Mouse (Mus musculus) stomach, postnatal 0 days (tissue): ENCODE data around the gene Rab3d. TPM values are rescaled to one million over a fixed set of nuclear protein-coding genes. Genes with fewer than 3 reads are reported as not detected.

Experiments used
- ATAC-seq: fragments of 200-750 bp; cut with Nextera tagmentation; 2 replicates; pipeline ENCODE4 v1.8.0; 2017; ENCODE audit not compliant: low FRiP score, low TSS enrichment
- DNase-seq: peaks from one replicate; pipeline ENCODE4 v3.0.0-alpha.2; 2016; ENCODE audit warnings: low spot score
- H3K27ac ChIP-seq: fragments of 300-500 bp; sonication (generic); replicated peaks from 2 replicates; pipeline ENCODE4 v1.5.1; 2014; ENCODE audit warnings: mild to moderate bottlenecking, control low read depth
- H3K27me3 ChIP-seq: fragments of 300-500 bp; sonication (generic); 2 replicates; pipeline ENCODE4 v1.6.1; 2014; ENCODE audit warnings: low read length; ENCODE audit not compliant: control insufficient read depth, insufficient read depth
- H3K36me3 ChIP-seq: fragments of 300-500 bp; sonication (generic); 2 replicates; pipeline ENCODE4 v1.6.1; 2014; ENCODE audit warnings: low read length, mixed read lengths; ENCODE audit not compliant: control insufficient read depth, insufficient read depth
- H3K4me1 ChIP-seq: fragments of 300-500 bp; sonication (generic); replicated peaks from 2 replicates; pipeline ENCODE4 v1.6.1; 2014; ENCODE audit warnings: antibody characterized with exemption; ENCODE audit not compliant: control insufficient read depth, insufficient read depth
- H3K4me2 ChIP-seq: fragments of 300-500 bp; sonication (generic); replicated peaks from 2 replicates; pipeline ENCODE4 v1.6.1; 2014; ENCODE audit warnings: low read depth, mild to moderate bottlenecking, control low read depth, moderate library complexity
- H3K4me3 ChIP-seq: fragments of 300-500 bp; sonication (generic); 2 replicates; pipeline ENCODE4 v1.5.1; 2014; ENCODE audit warnings: low read depth, low read length, control low read depth
- H3K9ac ChIP-seq: fragments of 300-500 bp; sonication (generic); 2 replicates; pipeline ENCODE4 v1.6.1; 2014; ENCODE audit warnings: mild to moderate bottlenecking, low read length, control low read depth, mixed read lengths
- H3K9me3 ChIP-seq: fragments of 300-500 bp; sonication (generic); 2 replicates; pipeline ENCODE4 v1.6.1; 2016; ENCODE audit warnings: low read length; ENCODE audit not compliant: control insufficient read depth
- CTCF ChIP-seq: IDR thresholded peaks from 2 replicates; pipeline ENCODE4 v1.5.1; 2016; ENCODE audit warnings: antibody characterized with exemption, low read depth, mild to moderate bottlenecking, moderate library complexity
- EP300 ChIP-seq: optimal IDR thresholded peaks from 2 replicates; pipeline ENCODE3; 2016; ENCODE audit warnings: antibody characterized with exemption
- WGBS: fragments of 180-500 bp; shearing (Covaris S2); extraction: QIAGEN DNeasy Blood & Tissue Kit; methylation state at CpG from one replicate; pipeline ENCODE4 v1.1.7; 2014; 5-methylcytosine and 5-hydroxymethylcytosine counted together
- polyA plus RNA-seq: library from polyadenylated mRNA; unstranded; fragments of >200 nt; fragmentation: Nextera tagmentation; extraction: Ambion mirVana; gene quantifications from 2 replicates; pipeline ENCODE4 v1.2.1, GENCODE M21; 2015

Gene Rab3d
- polyA plus RNA-seq, 1 experiment from 2014 or later = 130 TPM

DNA sequence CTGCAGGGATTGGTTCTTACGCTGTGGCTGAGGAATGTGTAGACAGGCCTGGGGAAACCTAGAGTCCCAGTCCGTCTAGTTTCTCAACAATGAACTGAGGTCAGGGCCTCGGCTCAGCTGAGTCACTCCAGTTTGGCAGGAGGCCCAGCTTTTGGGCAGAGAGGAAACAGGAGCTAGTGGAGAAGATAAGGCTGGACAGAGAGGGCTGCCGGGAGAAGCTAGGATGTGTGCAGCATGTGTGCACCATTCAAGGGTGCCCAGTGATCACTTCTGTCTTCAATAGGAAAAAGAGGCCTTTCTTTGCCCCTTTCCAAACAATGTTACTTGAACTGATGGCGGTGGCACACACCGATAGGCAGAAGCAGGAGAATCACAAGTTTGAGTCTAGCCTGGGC lies 6.1 kb upstream of the Rab3d start:
- ATAC-seq = peak; percentile 84

DNA sequence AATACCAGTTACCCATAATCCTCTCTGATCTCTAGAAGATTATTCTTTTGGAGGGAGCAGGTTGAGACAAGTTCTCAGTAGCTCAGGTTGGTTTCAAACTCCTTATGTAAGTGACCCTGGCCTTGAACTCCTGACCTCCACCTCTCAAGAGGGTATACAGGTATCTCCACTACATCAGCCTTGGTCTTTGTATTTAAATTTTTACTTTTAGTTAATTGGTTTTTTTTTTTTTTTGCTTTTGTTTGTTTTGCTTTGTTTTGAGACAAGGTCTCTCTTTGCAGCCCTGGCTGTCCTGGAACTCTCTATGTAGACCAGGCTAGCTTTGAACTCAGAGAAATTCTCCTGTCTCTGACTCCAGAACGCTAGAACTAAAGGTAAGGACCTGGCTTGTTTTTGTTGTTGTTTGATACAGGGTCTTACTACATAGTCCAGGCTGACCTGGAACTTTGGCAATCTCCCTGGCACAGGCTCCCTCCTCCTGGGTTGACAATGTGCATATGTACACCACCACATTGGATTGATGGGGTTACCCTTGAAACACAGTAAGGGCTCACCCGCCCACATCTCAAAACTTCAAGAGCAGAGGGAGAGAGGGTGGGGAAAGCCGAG lies 5.6 kb upstream of the Rab3d start:
- no peak for DNase-seq
- H3K27me3 ChIP-seq = no peaks in the 10 kb centered on the region
- H3K4me1 ChIP-seq = 0 out of 2 replicates have a peak, but pooled peaks cover 6% of the 10 kb centered on the region
- no peak overlapping the region for H3K4me3 ChIP-seq
- no peak for TF ChIP-seq CTCF
- no peak for TF ChIP-seq EP300
- H3K36me3 ChIP-seq = no peaks in the 10 kb centered on the region
- no peak for ATAC-seq
- 21% methylated on average over 3 of the region's 3 CpGs for WGBS
- H3K9ac ChIP-seq = no peak overlapping the region
- H3K27ac ChIP-seq = peak overlapping the region; percentile 82
- no peaks in the 10 kb centered on the region for H3K9me3 ChIP-seq
- no peak overlapping the region for H3K4me2 ChIP-seq

More for the DNA sequence above, 6.1 kb upstream of the Rab3d start:
- Histone ChIP-seq H3K4me1 (0 out of 2 replicates have a peak, but pooled peaks cover 6% of the 10 kb centered on the region), H3K27ac (peak overlapping the region; percentile 82), H3K36me3 (no peaks in the 10 kb centered on the region), H3K4me2 (no peak overlapping the region), H3K27me3 (no peaks in the 10 kb centered on the region), H3K4me3 (no peak overlapping the region), H3K9me3 (no peaks in the 10 kb centered on the region), H3K9ac (no peak overlapping the region)
- DNase-seq = peak; percentile 95
- TF ChIP-seq EP300 = peak; percentile 24
- TF ChIP-seq CTCF = no peak
- 30% methylated on average over 6 of the region's 6 CpGs for WGBS

DNA sequence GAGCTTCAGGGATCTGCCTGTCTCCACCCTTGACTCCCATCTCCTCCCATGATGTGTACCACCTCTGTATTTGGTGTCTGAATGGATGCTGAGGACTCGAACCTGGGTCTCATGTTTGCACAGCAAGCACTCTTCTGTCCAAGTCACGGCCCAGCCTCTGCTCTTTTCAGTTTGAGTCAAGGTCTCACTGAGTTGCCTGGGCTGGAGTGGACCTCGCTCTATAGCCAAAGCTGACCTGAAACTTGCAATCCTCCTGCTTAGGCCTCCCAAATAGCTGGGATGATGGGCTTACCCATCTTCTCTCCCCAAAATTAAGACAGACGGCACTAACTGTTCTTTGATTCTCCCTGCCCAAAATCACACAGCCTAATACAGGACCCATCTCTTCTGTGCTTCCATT lies 5.0 kb upstream of the Rab3d start:
- Histone ChIP-seq H3K36me3 (no peaks in the 10 kb centered on the region), H3K27me3 (no peaks in the 10 kb centered on the region), H3K4me3 (no peak overlapping the region), H3K9ac (no peak overlapping the region), H3K27ac (peak overlapping the region; percentile 82), H3K4me1 (0 out of 2 replicates have a peak, but pooled peaks cover 6% of the 10 kb centered on the region), H3K4me2 (no peak overlapping the region), H3K9me3 (no peaks in the 10 kb centered on the region)
- ATAC-seq (no peak), DNase-seq (no peak)
- WGBS = 77% methylated on average over 4 of the region's 4 CpGs
- TF ChIP-seq EP300 = no peak
- no peak for TF ChIP-seq CTCF

DNA sequence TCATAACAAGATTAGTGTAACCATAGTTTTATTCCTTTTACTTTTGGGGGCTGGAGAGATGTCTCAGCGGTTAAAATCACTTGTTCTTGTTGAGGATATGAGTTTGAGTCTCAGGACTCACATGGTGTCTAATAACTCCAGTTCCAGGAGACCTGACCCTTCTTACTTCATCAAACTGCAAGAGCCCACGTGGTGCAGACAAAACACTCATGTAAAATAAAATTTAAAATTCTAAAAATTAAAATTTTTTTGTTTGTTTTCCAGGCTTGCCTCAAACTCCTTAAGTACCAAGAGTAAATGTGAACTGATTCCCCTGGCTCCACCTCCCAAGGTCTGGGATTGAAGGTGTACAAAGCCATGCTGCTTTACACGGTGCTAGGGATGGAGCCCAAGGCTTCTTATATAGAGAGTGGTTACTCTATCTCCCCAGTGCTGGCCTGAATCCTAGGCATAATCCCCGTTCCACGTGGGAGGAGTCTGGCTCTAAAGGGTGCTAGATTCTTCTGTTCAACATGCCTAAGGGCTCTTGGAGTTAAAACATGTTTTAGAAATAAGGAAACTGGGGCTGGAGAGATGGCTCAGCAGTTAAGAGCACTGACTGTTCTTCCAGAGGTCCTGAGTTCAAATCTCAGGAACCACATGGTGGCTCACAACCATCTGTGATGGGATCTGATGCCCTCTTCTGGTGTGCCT lies 846 bp upstream of the Rab3d start:
- no peaks in the 10 kb centered on the region for H3K9me3 ChIP-seq
- peak overlapping the region; percentile 25 for H3K27ac ChIP-seq
- peak overlapping the region; percentile 90 for H3K4me2 ChIP-seq
- H3K36me3 ChIP-seq = peaks cover 3% of the 10 kb centered on the region; the same call in 1 of the 2 replicates
- no peaks in the 10 kb centered on the region for H3K27me3 ChIP-seq
- DNase-seq = no peak
- WGBS = 20% methylated on average over 5 of the region's 5 CpGs
- no peak overlapping the region; the same call in 1 of the 2 replicates for H3K4me3 ChIP-seq
- H3K4me1 ChIP-seq = no peaks in the 10 kb centered on the region
- TF ChIP-seq EP300 = no peak
- 0 out of 2 replicates have a peak, but pooled peaks have one; percentile 24 for TF ChIP-seq CTCF
- ATAC-seq = no peak
- H3K9ac ChIP-seq = no peak overlapping the region

DNA sequence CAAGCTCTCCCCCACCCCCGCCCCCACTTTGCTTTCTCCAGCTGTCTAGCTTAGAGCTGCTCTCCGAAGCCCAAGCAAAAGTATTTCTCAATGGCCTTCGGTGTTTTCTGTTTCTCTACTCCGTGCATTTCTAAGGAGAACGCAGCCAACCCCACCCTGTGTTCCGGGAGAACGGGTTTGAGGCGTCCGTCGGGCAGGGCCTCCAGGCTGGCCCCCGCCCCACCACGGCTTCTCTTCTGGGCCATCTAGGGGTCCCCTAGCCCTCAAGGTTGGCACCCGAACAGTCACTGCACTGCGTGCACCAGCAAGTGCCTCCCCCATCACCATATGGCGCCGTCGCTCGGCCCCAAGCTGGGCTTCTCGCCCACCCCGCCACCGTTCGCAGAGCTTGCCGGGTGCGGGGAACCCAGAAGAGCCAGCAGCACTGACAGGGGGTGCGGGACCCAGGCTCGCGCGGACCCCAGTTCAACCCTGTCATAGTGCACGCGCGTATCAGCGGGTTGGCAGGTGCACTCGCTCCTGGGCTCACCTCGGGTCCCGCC lies 428 bp downstream of the Rab3d start:
- 2% methylated on average over 35 of the region's 35 CpGs for WGBS
- H3K9ac ChIP-seq = peak overlapping the region; percentile 92
- ATAC-seq = peak; percentile 45
- peak overlapping the region; percentile 99 for H3K27ac ChIP-seq
- peaks cover 3% of the 10 kb centered on the region; the same call in 1 of the 2 replicates for H3K36me3 ChIP-seq
- DNase-seq = peak; percentile 55
- no peaks in the 10 kb centered on the region for H3K27me3 ChIP-seq
- H3K4me1 ChIP-seq = no peaks in the 10 kb centered on the region
- H3K4me3 ChIP-seq = peak overlapping the region; percentile 74
- TF ChIP-seq EP300 (no peak), CTCF (no peak)
- no peaks in the 10 kb centered on the region for H3K9me3 ChIP-seq
- H3K4me2 ChIP-seq = peak overlapping the region; percentile 90
